Mouse (Mus musculus): ENCODE results near the gene Aspm. TPM values are rescaled to one million over a fixed set of nuclear protein-coding genes. Genes with fewer than 3 reads are reported as not detected.

The Aspm gene
- polyA plus RNA-seq, 1 experiment from 2014 or later, result 14.8 TPM

DNA sequence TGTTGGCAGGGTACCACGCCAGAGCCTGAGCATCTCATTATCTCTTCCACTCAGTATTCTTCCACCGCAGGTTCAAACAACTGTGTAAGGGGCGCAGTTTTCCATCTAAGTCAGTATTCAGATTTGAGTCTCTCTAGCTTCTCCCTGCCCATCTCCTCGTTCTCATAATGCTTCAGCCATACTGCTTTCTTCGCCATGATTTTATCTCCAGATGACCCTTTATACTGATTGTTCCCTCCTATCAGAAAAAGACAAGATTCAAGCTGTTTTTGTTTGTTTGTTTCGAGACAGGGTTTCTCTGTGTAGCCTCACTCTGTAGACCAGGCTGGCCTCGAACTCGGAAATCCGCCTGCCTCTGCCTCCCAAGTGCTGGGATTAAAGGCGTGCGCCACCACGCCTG is 60.0 kb downstream of the Aspm start:
- Histone ChIP-seq H3K27ac (no peak overlapping the region), H3K4me1 (no peaks in the 10 kb centered on the region), H3K9ac (no peak overlapping the region), H3K27me3 (replicated peaks) (no peaks in the 10 kb centered on the region), H3K4me2 (no peak overlapping the region), H3K4me3 (no peak overlapping the region), H3K9me3 (replicated peaks) (no peaks in the 10 kb centered on the region), H3K36me3 (no peaks in the 10 kb centered on the region)
- WGBS (ENCODE audit: insufficient replicate concordance), result 75% methylated on average over 12 of the region's 12 CpGs
- no peak for ATAC-seq

Other genes starting within 250 kb of the Aspm start
- 0.05 TPM in 1 of 2 replicates, not detected in the other for gene Crb1, start 77.7 kb upstream of the Aspm start, polyA plus RNA-seq (2016; fragmentation: Nextera tagmentation; extraction: Ambion mirVana)
- gene Zbtb41, start 32.5 kb upstream of the Aspm start, polyA plus RNA-seq (2016; fragmentation: Nextera tagmentation; extraction: Ambion mirVana), result 5.3 and 5.9 TPM in 2 replicates
- 3.6 and 3.8 TPM in 2 replicates for gene F13b, start 46.9 kb downstream of the Aspm start, polyA plus RNA-seq (2016; fragmentation: Nextera tagmentation; extraction: Ambion mirVana)
- gene Cfhr1, start 105.5 kb downstream of the Aspm start, polyA plus RNA-seq (2016; fragmentation: Nextera tagmentation; extraction: Ambion mirVana), result 0.72 and 0.80 TPM in 2 replicates

Measured in liver, embryonic 12.5 days (tissue).